Mouse (Mus musculus): Measurements from ENCODE around the gene Gramd1b. TPM values are rescaled to one million over a fixed set of nuclear protein-coding genes. Genes with fewer than 3 reads are reported as not detected.

The Gramd1b gene
- polyA plus RNA-seq, 1 experiment: 20.3 TPM

- DNase-seq (ENCODE audit: low read depth in 1 of 2, low spot score in 2 of 2): no peak
- no peaks in the 10 kb centered on the region for H3K27me3 ChIP-seq (ENCODE audit: control insufficient read depth, insufficient read depth, low read length)
- 85% methylated on average over 7 of the region's 7 CpGs for WGBS
These were observed 127.4 kb downstream of the Gramd1b start for GRCm38 (mm10) chr9:40403750-40404149.

GRCm38 (mm10) chr9:40401818-40402217 is 129.4 kb downstream of the Gramd1b start:
- Histone ChIP-seq H3K27ac (ENCODE audit: insufficient read depth, low read length) (no peak overlapping the region), H3K36me3 (ENCODE audit: control insufficient read depth, insufficient read depth, low read length) (no peaks in the 10 kb centered on the region), H3K27me3 (ENCODE audit: control insufficient read depth, insufficient read depth, low read length) (no peaks in the 10 kb centered on the region), H3K4me3 (ENCODE audit: extremely low read depth, insufficient read depth, insufficient read length) (no peak overlapping the region), H3K4me1 (ENCODE audit: control insufficient read depth, insufficient read depth, insufficient read length) (no peaks in the 10 kb centered on the region)
- 94% methylated on average over 5 of the region's 5 CpGs for WGBS
- DNase-seq (ENCODE audit: low read depth in 1 of 2, low spot score in 2 of 2): no peak
- TF ChIP-seq POLR2A (IDR thresholded peaks at IDR 0.05; ENCODE audit: low read depth, low read length): no peak

More at GRCm38 (mm10) chr9:40403750-40404149, 127.4 kb downstream of the Gramd1b start:
- no peaks in the 10 kb centered on the region for H3K36me3 ChIP-seq (ENCODE audit: control insufficient read depth, insufficient read depth, low read length)
- no peak overlapping the region for H3K4me3 ChIP-seq (ENCODE audit: extremely low read depth, insufficient read depth, insufficient read length)
- H3K4me1 ChIP-seq (ENCODE audit: control insufficient read depth, insufficient read depth, insufficient read length): no peaks in the 10 kb centered on the region
- H3K27ac ChIP-seq (ENCODE audit: insufficient read depth, low read length): no peak overlapping the region
- no peak for TF ChIP-seq CTCF (IDR thresholded peaks at IDR 0.05; ENCODE audit: extremely low read depth, insufficient read depth, insufficient read length, insufficient replicate concordance)
- TF ChIP-seq POLR2A (IDR thresholded peaks at IDR 0.05; ENCODE audit: low read depth, low read length): no peak

- Histone ChIP-seq H3K27ac (ENCODE audit: insufficient read depth, low read length) (no peak overlapping the region), H3K36me3 (ENCODE audit: control insufficient read depth, insufficient read depth, low read length) (no peaks in the 10 kb centered on the region), H3K4me1 (ENCODE audit: control insufficient read depth, insufficient read depth, insufficient read length) (no peaks in the 10 kb centered on the region), H3K4me3 (ENCODE audit: extremely low read depth, insufficient read depth, insufficient read length) (no peak overlapping the region), H3K27me3 (ENCODE audit: control insufficient read depth, insufficient read depth, low read length) (no peaks in the 10 kb centered on the region)
- no peak for DNase-seq (ENCODE audit: low read depth in 1 of 2, low spot score in 2 of 2)
- TF ChIP-seq CTCF (IDR thresholded peaks at IDR 0.05; ENCODE audit: extremely low read depth, insufficient read depth, insufficient read length, insufficient replicate concordance) (no peak), POLR2A (IDR thresholded peaks at IDR 0.05; ENCODE audit: low read depth, low read length) (no peak)
- WGBS: 75% methylated on average over 9 of the region's 9 CpGs
These were observed 130.3 kb downstream of the Gramd1b start for GRCm38 (mm10) chr9:40400854-40401253.

GRCm38 (mm10) chr9:40400171-40400570 is 131.0 kb downstream of the Gramd1b start:
- H3K27me3 ChIP-seq (ENCODE audit: control insufficient read depth, insufficient read depth, low read length): no peaks in the 10 kb centered on the region
- H3K27ac ChIP-seq (ENCODE audit: insufficient read depth, low read length): no peak overlapping the region
- WGBS: 94% methylated on average over 2 of the region's 2 CpGs
- TF ChIP-seq CTCF (IDR thresholded peaks at IDR 0.05; ENCODE audit: extremely low read depth, insufficient read depth, insufficient read length, insufficient replicate concordance) (no peak), POLR2A (IDR thresholded peaks at IDR 0.05; ENCODE audit: low read depth, low read length) (no peak)
- H3K36me3 ChIP-seq (ENCODE audit: control insufficient read depth, insufficient read depth, low read length): no peaks in the 10 kb centered on the region
- no peak overlapping the region for H3K4me3 ChIP-seq (ENCODE audit: extremely low read depth, insufficient read depth, insufficient read length)
- no peak for DNase-seq (ENCODE audit: low read depth in 1 of 2, low spot score in 2 of 2)
- H3K4me1 ChIP-seq (ENCODE audit: control insufficient read depth, insufficient read depth, insufficient read length): no peaks in the 10 kb centered on the region

GRCm38 (mm10) chr9:40399359-40399932 is 131.7 kb downstream of the Gramd1b start:
- H3K27me3 ChIP-seq (ENCODE audit: control insufficient read depth, insufficient read depth, low read length): no peaks in the 10 kb centered on the region
- no peak for DNase-seq (ENCODE audit: low read depth in 1 of 2, low spot score in 2 of 2)
- H3K4me3 ChIP-seq (ENCODE audit: extremely low read depth, insufficient read depth, insufficient read length): no peak overlapping the region
- H3K4me1 ChIP-seq (ENCODE audit: control insufficient read depth, insufficient read depth, insufficient read length): no peaks in the 10 kb centered on the region
- TF ChIP-seq POLR2A (IDR thresholded peaks at IDR 0.05; ENCODE audit: low read depth, low read length) (no peak), CTCF (IDR thresholded peaks at IDR 0.05; ENCODE audit: extremely low read depth, insufficient read depth, insufficient read length, insufficient replicate concordance) (no peak)
- WGBS: 90% methylated on average over 6 of the region's 6 CpGs
- no peaks in the 10 kb centered on the region for H3K36me3 ChIP-seq (ENCODE audit: control insufficient read depth, insufficient read depth, low read length)
- no peak overlapping the region for H3K27ac ChIP-seq (ENCODE audit: insufficient read depth, low read length)

GRCm38 (mm10) chr9:40397471-40398245 is 133.5 kb downstream of the Gramd1b start:
- no peak for DNase-seq (ENCODE audit: low read depth in 1 of 2, low spot score in 2 of 2)
- no peaks in the 10 kb centered on the region for H3K27me3 ChIP-seq (ENCODE audit: control insufficient read depth, insufficient read depth, low read length)
- H3K4me1 ChIP-seq (ENCODE audit: control insufficient read depth, insufficient read depth, insufficient read length): no peaks in the 10 kb centered on the region
- no peak overlapping the region for H3K4me3 ChIP-seq (ENCODE audit: extremely low read depth, insufficient read depth, insufficient read length)
- 84% methylated on average over 7 of the region's 7 CpGs for WGBS
- no peaks in the 10 kb centered on the region for H3K36me3 ChIP-seq (ENCODE audit: control insufficient read depth, insufficient read depth, low read length)
- no peak overlapping the region for H3K27ac ChIP-seq (ENCODE audit: insufficient read depth, low read length)
- TF ChIP-seq CTCF (IDR thresholded peaks at IDR 0.05; ENCODE audit: extremely low read depth, insufficient read depth, insufficient read length, insufficient replicate concordance) (no peak), POLR2A (IDR thresholded peaks at IDR 0.05; ENCODE audit: low read depth, low read length) (no peak)

- no peaks in the 10 kb centered on the region; the same call in 1 of the 2 replicates for H3K4me1 ChIP-seq (ENCODE audit: control insufficient read depth, insufficient read depth, insufficient read length)
- peak; percentile 37 to 74 for DNase-seq (ENCODE audit: low read depth in 1 of 2, low spot score in 2 of 2)
- WGBS: 5% methylated on average over 2 of the region's 2 CpGs
- H3K27me3 ChIP-seq (ENCODE audit: control insufficient read depth, insufficient read depth, low read length): no peaks in the 10 kb centered on the region
- TF ChIP-seq CTCF (IDR thresholded peaks at IDR 0.05; ENCODE audit: extremely low read depth, insufficient read depth, insufficient read length, insufficient replicate concordance): no peak
- TF ChIP-seq POLR2A (IDR thresholded peaks at IDR 0.05; ENCODE audit: low read depth, low read length): no peak
- no peaks in the 10 kb centered on the region for H3K36me3 ChIP-seq (ENCODE audit: control insufficient read depth, insufficient read depth, low read length)
- peak overlapping the region; percentile 67 for H3K4me3 ChIP-seq (ENCODE audit: extremely low read depth, insufficient read depth, insufficient read length)
- H3K27ac ChIP-seq (ENCODE audit: insufficient read depth, low read length): peak overlapping the region; percentile 63
These were observed 134.1 kb downstream of the Gramd1b start for GRCm38 (mm10) chr9:40397036-40397435.
